Mouse (Mus musculus) cerebral cortex, adult 2 months (tissue): Measurements from ENCODE around the gene Tom1.

ENCODE experiments used
- WGBS: fragments of 180-500 bp; shearing (Covaris S2); methylation state at CpG from one replicate; pipeline ENCODE4 v1.1.7; 2018; 5-methylcytosine and 5-hydroxymethylcytosine counted together

Gene Tom1

DNA sequence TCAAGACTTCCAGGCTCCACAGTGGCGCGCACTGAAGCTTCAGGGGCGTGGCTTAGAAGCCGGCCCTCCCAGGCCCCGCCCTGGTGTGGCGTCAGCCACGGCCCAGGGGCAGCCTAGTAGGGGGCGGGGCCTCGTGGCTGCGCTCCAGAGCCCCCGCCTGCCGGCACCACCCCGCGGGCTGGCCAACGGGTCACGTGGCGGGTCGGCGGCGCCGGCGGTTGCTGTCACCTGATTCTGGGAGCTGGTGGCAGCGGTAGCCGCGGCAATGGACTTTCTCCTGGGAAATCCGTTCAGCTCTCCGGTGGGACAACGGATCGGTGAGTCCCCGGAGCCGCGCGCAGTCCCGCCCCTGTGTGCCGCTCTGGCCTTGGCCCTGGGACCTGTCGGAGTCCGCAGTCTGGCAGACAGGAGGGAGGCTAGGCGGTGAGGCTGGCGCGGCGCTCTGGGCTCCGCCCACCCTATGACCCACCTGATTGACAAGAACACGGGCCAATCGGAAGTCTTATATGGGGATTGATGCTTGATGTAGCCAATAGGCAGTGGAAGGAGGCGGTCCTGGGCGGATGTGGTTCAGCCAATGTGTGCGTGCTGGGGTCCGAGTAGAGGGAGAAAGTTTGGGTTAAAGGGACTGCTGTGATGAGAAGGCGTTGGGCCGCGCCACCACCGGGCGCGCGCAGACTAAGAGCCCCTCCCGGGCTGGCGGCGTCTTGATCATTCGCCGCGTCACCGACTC lies at the start of gene Tom1:
Gene Tom1 (plus strand): TSS at position 195 of the 733 bp plus-strand sequence.
- under 1% methylated on average over 62 of the region's 62 CpGs for WGBS

DNA sequence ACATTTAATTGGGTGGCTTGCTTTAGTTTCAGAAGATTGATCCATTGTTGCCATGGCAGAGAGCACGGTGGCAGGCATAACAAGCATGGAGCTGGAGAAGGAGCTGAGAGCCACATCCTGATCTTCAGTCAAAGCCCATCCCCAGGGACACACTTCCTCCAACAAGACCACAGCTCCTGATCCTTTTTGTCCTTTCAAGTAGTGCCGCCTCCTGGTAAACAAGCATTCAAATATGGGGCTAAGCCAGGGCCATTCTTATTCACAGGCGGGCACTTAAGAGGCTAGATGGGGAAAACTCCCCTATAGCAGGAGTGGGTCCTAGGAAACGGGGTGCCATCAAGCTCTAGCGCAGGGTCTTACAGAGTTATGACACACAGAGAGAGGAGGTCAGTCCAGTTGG lies 46.1 kb upstream of the Tom1 start:
- 84% methylated on average over 5 of the region's 5 CpGs for WGBS

DNA sequence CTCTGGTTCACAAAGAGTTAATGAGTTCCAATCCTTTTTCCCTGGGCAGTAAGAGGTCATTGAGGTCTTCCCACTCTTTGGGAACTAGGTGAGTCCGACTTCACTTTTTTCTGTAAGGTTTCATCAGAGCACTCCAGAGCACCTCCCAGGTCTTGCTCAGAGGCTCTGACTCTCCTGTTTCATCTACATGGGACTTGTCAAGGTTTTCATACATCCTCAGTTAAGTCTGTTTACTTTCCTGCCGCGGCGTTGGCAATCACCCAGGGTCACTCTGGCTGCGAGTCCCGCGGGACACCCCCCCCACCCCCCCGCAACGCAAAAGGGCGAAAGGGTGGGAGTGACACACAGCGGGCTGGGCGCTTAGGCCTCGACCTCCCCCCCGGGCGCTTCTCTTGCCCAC lies 43.5 kb upstream of the Tom1 start:
- WGBS, result 25% methylated on average over 15 of the region's 15 CpGs

DNA sequence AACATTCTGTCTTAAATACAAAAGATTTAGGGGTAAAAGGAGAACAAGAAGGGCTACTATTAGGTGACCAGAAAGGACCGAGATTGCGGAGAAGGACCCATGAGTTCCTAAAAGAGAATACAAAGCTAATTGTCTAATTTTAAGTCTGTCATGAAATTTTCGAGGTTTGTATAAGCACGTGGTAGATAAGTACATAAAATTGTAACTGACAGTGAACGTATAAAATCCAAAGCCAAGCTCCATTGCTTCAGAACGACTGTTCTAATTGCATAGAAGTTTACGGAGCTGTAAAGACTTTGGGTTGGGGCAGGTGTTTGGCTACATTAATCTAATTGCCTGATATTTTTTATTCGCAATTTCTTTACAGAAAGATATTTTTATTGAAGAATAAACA lies 40.4 kb upstream of the Tom1 start, which contains the start of gene Hmgxb4:
Gene Hmgxb4 (plus strand): TSS at position 276 of the 394 bp plus-strand sequence.
- WGBS, result 5% methylated on average over 8 of the region's 8 CpGs

DNA sequence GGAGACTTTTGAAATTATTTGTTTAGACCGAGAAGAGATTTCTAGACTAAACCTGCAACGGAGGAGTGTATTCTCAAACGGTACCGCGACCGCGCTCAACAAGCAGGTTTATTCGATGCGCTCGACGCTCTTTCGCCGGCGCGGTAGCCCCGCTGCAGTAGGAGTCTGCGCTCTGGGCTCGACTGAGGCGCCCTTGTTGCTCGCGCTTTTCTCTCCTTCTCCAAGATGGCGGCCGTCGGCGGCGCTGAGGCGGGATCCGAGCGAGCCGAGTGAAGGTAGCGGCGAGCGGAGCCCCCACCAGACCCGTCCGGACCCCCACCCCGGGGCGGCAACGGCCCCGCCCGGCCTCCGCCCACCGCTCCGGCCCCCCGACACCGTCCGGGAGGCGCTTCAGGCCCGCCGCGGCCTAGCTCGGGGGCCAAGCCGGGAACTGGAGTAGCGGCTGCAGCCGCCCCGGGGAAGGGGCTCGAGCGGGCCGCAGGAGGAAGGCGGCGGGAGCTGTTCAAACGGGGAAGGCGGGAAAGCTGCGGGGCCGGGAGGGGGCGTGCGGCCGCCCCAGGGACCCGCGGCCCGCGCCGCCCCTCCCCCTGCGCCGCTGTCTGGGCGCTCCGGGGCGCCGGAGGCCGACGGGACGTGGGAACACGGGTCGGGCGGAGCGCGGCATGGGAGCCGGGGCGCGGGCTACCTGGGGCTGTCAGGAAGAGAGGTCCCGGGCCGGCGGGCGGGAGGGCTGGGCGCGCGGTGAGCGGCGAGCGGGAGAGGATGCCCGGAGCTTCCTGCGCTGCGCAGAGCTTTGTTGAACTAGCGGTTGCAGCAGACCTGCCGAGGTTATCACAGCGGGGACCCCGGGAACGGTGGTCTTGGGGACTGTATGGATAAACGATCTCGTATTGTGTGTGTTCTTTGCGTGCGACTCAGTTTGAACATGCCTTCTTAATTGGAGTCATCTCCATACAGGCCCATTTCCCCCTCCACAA lies 39.7 kb upstream of the Tom1 start:
- WGBS, result 1% methylated on average over 94 of the region's 111 CpGs

DNA sequence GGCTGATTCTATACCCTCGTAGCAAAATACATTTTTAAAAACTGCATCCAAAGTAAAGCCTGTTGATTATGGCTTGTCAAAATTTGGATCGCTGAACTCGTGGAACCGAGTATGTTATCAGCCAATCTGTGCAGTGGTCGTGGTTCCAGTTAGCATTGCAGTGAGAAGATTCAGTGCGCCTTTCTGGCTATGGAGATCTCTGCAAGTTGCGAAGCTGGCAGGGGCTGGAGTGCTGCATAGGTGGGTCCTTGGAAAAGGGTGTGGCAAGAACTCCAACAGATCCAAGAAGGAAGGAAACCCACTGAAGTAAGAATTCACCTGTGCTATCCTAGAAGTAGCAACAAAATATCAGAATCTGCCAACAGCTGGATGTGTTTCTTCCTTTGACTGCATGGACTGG lies 39.0 kb upstream of the Tom1 start:
- 5% methylated on average over 7 of the region's 7 CpGs for WGBS

DNA sequence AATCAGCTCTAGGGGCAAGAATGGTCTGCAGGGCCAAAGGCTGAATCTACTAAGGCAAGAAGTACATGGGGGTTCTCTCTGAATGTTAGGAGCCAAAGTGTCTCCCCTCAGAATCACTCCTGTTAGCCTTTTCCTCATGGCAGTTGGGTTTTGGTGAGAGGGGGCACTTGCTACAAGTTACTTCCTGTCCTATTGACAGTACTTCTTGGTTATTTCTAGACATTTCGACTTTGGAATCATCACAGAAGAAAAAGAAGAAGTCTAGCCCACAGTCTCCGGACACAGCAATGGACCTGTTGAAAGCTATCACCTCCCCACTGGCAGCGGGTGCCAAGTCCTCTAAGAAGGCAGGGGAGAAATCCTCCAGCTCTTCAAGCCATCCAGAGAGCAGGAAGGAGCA lies 33.1 kb upstream of the Tom1 start:
- 81% methylated on average over 3 of the region's 3 CpGs for WGBS

DNA sequence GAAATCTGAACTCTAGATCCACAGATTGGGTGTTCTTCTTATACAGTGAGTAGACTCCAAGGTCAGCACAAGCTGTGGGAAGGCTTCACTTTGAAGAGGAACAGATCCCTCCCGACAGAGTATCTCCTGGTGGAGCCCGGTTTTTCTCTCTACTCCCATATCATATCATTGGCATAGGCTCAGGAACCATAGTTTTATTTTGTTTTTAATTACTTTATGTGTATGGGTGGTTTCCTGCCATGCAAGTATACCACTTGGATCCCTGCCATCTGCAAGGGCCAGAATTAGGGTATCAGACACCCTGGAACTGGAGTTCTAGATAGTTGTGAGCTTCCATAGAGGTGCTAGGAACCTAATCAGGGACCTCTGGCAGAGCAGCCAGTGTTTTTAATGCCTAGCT lies 24.7 kb upstream of the Tom1 start:
- WGBS, result 88% methylated on average over 2 of the region's 2 CpGs

DNA sequence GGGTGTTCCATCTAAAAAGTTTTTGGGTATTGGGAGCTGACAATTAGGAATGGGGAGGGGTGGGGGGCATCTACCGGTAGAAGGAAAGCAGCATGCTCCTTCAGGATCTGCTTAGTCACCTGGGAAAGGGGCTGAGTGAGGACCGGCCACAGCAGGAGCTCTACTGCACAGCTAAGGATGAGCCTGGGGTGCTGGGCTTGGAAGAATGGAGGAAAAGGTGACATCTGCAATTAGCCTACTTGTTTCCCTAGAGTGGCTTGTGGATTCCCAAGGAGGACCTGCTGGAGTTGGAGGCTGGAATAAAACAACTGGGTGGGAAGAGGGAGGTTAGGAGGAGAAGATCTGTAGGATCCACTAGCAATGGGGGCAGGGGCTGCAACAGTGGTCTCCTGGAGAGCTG lies 19.9 kb upstream of the Tom1 start:
- 65% methylated on average over 2 of the region's 2 CpGs for WGBS

DNA sequence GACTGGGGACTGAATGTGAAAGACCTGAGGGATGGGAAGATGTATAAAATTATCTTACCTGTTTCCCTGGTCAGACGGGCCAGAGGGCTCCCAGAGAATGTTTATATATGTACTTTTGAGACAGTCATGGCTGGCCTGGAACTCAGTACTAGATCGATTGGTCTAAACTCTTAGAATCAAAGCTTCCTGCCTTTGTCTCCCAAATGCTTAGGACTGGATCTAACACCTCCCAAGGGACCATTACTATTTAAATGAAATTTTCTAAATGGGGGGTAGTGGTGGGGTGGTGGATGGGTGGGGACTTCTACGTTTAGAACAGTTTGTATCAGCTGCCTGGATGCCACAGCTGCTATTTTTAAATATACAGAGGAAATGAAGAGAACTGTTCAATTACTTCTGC lies 19.5 kb upstream of the Tom1 start:
- 69% methylated on average over 3 of the region's 3 CpGs for WGBS

DNA sequence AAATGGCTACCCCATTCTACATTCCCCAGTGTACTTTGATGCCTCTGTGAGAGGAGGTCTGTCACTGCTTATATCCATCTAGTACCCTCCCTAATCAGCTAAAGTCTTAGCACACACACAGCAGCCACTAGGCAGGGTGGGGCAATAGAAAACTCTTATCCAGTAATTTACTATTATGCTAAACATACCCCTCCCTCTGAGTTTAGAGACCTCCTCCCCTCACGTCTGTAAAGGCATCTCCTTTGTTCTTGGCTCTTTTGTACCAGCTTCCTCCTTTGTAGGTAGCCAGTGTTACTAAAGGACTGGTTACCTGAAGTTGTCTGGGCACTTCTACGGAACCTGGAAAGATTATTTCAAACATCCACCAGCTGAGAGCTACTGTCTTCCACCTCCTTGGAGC lies 17.5 kb upstream of the Tom1 start:
- WGBS, result 81% methylated on average over 2 of the region's 2 CpGs

DNA sequence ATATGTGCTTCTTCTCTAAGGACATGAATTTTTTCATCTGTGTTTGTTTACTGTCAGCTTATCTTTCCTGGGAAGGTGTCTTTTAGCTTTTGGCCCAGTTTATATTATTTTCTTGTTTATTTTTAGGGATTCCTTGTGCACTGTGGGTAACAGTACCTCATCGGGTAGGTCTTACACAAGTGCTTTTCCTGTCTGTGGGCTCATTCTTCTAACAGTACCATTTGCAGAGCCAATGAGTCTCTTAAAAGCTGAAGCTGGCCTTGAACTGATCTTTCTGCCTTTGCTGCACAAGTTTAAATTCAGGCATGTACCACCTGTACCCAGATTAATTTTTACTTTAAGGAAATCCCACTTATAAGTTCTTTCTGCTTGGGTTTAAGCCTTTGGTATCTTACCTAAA lies 17.1 kb upstream of the Tom1 start:
- WGBS, result 68% methylated on average over 1 of the region's 1 CpGs

DNA sequence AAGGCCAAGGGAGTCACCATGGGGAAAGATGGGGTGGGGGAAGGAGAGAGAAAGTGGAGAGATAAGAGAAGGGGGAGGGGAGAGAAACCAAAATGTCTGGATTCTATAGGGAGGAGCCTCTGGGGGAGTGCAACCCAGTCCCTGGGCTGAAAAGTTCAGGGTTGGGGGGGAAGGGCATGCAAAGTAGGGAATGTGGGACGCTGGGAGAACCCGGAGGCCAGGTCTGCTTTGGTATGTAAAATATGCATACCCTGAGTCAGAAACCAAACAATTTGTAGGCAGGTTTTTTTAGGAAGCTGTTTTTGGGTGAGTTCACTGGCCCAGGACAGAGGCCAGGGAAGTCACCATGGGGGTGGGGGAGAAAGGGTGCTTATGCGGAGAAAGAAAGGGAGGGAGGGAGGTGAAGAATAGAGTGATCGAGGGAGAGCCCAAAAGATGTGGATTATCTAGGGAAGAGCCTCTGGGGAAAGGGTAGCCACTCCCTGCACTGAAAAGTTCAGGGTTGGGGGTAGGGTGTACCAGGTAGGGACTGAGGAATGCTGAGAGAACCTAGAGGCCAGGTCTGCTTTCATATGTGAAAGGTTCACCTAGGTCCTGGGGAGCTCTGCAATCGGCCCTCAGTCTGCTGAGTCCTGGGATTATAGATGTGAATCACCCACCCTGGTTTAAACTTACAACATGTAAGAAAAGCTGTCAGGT lies 15.1 kb upstream of the Tom1 start:
- WGBS, result 68% methylated on average over 5 of the region's 5 CpGs

DNA sequence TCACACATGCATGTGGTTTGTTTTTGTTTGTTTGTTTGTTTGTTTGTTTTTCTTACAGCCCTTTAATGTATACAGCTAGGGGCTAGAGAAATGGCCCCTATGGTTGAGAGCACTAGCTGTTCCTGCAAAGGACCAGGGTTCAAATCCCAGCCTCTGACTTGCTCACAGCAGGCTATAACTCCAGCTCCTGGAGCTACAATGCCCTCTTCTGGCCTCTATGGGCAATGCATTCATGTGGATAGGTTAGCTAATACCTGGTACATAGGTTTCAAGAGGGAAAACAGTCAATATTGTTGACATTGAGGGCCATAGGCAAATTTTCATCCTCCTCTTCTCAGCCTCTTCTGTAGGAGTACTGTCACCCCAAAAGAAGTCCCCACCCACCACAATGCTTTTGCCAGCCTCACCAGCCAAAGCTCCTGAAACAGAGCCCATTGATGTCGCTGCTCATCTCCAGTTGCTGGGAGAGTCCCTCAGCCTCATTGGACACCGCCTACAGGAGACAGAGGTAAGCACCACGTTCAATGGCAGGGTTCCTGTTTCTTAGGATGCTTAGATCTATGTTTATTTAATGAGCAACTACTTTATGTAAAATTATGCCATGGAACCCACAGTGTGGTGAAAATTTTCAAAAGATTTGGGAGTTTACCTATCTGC lies 9.7 kb upstream of the Tom1 start:
- WGBS, result 79% methylated on average over 3 of the region's 3 CpGs

DNA sequence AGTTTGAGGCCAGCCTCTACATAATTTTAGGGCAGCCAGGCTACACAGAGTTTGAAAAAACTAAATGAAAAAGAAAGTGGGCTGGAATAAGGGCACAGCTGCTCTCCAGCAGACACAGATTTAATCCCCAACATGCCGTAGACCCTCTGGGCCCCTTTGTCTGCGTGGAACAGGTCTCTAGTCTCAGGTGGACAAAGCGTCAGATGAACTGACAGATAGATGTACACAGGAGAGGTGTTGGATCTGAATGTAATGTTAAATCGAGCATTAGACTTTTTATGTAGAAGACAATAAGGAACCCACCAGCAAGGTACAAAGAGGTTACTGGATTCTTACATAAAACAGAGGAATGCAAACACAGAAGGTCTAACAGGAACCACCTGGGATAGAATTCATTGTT lies 7.7 kb upstream of the Tom1 start:
- WGBS, result 96% methylated on average over 4 of the region's 4 CpGs

DNA sequence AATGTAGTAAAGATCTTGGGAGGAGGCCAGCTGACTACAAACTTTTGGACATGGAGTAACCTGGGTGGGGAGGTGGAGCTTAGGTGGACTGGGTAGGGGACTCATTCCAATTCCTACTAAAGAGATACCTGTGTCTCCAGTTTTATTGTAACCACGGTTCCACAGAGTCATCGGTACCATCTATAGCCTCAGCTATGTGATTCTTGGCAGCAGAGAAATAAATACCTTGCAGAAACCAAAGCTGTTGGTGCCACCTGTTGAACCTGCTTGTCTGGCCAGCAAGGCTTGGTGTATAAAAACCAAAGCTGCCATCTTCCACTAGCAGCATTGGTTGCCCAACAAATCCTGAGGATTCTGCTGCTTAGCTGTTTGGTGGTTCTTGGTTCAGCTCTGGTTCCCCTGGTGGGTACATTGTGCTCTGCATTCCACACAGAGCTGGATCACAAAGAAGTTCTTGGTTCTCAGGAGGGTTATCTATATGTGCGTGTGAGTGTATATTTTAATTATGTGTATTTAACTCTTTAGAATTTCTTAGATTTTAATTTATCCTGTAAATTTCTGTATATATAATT lies 3.0 kb upstream of the Tom1 start:
- 89% methylated on average over 3 of the region's 3 CpGs for WGBS

DNA sequence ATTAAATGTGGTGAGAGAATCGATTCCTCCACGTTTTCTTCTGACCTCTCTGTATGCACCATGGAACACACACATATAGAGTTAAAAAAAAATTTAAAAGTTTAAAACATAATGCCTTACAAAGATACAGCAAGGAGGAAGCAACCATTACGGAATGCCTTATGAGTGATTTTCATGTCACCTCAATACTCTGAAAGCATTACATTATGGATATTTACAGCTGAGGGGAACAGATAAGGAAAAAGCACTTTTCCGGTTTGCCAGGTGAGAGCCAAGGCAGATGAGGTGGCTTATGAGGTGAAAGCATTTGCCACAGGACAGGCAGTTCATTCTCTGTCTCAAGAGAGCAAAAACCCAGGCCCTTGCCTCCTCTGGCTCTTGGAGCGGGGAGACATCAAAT lies 544 bp upstream of the Tom1 start:
- 49% methylated on average over 5 of the region's 5 CpGs for WGBS

DNA sequence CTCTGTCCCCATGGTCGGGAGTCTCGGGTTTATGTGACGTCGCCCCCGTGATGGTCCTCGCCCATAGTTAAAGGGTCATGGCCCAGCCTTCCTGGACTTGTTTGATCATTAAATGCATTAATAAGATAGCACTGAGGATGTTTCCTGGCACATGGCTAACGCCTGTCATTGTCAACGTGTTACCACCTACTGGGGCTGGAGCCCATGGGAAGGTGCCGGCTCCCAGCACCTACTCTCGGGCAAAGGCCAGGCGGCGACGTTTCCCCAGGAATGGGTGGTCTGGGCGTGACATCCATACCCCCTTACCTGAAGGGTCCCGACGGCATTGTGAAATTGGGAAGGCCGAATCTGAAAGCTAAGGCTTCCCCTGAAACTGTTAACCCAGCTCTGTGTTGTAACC lies 780 bp downstream of the Tom1 start:
- WGBS, result under 1% methylated on average over 17 of the region's 17 CpGs

DNA sequence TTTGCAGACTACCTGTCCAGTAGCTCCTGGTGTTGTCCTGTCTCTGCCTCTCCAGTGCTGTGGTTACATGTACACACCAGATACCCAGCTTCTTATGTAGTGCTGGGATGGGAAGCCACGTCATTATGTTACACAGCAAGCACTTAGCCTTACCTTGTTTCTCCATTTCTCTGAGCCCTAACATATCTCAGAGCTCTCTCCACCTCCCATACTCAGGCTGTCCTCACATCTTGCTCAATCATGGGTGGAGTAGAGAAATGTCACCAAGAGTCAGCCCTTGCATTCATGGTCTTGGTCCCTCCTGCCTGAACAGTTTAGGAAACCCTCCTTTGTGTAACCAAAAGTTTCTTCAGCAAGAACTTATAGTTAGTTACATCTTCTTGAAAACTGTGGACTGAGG lies 6.2 kb downstream of the Tom1 start:
- 89% methylated on average over 1 of the region's 1 CpGs for WGBS

DNA sequence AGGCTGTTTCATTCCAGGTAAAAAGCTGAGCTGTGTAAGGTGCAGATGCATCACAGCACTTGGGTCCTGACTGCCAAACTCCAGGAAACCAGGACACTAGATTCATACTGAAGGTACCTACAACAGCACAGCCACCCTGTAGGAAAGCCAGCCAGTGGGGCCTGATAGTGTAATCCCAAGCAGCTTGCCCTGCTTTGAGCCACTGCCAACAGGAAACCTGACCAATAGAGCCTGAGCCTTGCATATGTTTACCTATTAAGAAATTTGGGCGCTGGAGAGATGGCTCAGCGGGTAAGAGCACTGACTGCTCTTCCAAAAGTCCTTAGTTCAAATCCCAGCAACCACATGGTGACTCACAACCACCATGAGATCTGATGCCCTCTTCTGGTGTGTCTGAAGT lies 8.7 kb downstream of the Tom1 start:
- WGBS, result 74% methylated on average over 2 of the region's 2 CpGs

DNA sequence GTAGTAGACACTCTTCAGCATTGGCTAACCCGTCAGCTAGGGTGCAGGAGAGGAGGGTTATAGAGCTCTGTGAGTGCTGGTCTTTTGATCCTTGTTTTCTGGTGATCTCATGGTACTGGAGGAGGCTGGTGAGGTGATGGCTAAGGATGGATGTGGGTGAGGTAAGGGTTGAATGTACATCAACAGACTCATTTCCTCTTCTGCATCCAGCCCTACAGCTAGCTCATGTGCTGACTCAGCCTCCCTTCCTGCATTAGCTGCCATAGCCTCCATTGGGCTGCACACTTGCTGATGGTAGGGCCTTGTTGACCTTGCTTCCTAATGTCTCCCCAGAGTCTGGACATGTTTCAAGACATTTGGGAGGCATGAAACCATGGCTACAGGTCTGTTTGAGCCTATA lies 9.5 kb downstream of the Tom1 start:
- WGBS, result 92% methylated on average over 1 of the region's 1 CpGs
